Mouse (Mus musculus) bone marrow macrophage, adult 2 months (primary cell): ENCODE results near the gene Med12l. TPM values are rescaled to one million over a fixed set of nuclear protein-coding genes. Genes with fewer than 3 reads are reported as not detected.

Experiments used
- H3K27ac ChIP-seq: 2 replicates; pipeline ENCODE4 v1.5.1; 2012; ENCODE audit warnings: low read depth, low read length; ENCODE audit not compliant: insufficient read depth
- H3K4me1 ChIP-seq: 2 replicates; pipeline ENCODE4 v1.6.1; 2012; ENCODE audit warnings: low read length; ENCODE audit not compliant: control insufficient read depth, insufficient read depth
- H3K4me3 ChIP-seq: 2 replicates; pipeline ENCODE4 v1.5.1; 2012; ENCODE audit warnings: mild to moderate bottlenecking, low read length, moderate library complexity; ENCODE audit not compliant: insufficient read depth
- CTCF ChIP-seq: IDR thresholded peaks from 2 replicates; pipeline ENCODE4 v1.5.1; 2012; ENCODE audit warnings: low read depth, mild to moderate bottlenecking, low read length, moderate library complexity
- POLR2A ChIP-seq: IDR thresholded peaks from 2 replicates; pipeline ENCODE4 v1.6.1; 2012; ENCODE audit warnings: mild to moderate bottlenecking, low read depth, low read length, borderline replicate concordance
- polyA plus RNA-seq: library from polyadenylated mRNA; stranded (reverse); fragments of >200 nt; gene quantifications from 2 replicates; pipeline ENCODE4 v1.2.4, GENCODE M21; 2012; ENCODE audit not compliant: missing spikeins, insufficient read depth, insufficient read length

Med12l gene
- polyA plus RNA-seq, 1 experiment: 0.44 TPM

- Histone ChIP-seq H3K4me3 (no peak overlapping the region), H3K4me1 (peaks cover 18% of the 10 kb centered on the region), H3K27ac (no peak overlapping the region)
- TF ChIP-seq CTCF (no peak), POLR2A (no peak)
Measured at GRCm38 (mm10) chr3:59150624-59151023, 145.0 kb downstream of the Med12l start.

GRCm38 (mm10) chr3:59153424-59153823, 147.8 kb downstream of the Med12l start, which contains the start of gene P2ry14:
TSS of gene P2ry14 (minus strand) at chr3:59153618.
- Histone ChIP-seq H3K4me1 (peaks cover 19% of the 10 kb centered on the region), H3K27ac (peak within 1 kb of the TSS; percentile 80), H3K4me3 (no peak within 1 kb of the TSS)
- TF ChIP-seq POLR2A: no peak

- TF ChIP-seq POLR2A (no peak), CTCF (no peak)
- peaks cover 19% of the 10 kb centered on the region for H3K4me1 ChIP-seq
- no peak overlapping the region for H3K27ac ChIP-seq
- H3K4me3 ChIP-seq: no peak overlapping the region
Measured at GRCm38 (mm10) chr3:59154888-59155287, 149.3 kb downstream of the Med12l start.

GRCm38 (mm10) chr3:59155404-59155803, 149.8 kb downstream of the Med12l start:
- TF ChIP-seq CTCF: no peak
- no peak for TF ChIP-seq POLR2A
- no peak overlapping the region for H3K4me3 ChIP-seq
- H3K27ac ChIP-seq: no peak overlapping the region
- H3K4me1 ChIP-seq: peaks cover 19% of the 10 kb centered on the region

- no peak for TF ChIP-seq CTCF
- TF ChIP-seq POLR2A: no peak
- Histone ChIP-seq H3K27ac (no peak overlapping the region), H3K4me3 (no peak overlapping the region), H3K4me1 (peaks cover 18% of the 10 kb centered on the region)
Measured at GRCm38 (mm10) chr3:59157048-59157447, 151.4 kb downstream of the Med12l start.

- no peak for TF ChIP-seq CTCF
- TF ChIP-seq POLR2A: no peak
- Histone ChIP-seq H3K4me1 (0 out of 2 replicates have a peak, but pooled peaks cover 6% of the 10 kb centered on the region), H3K4me3 (no peak overlapping the region), H3K27ac (no peak overlapping the region)
Measured at GRCm38 (mm10) chr3:59160465-59160864, 154.8 kb downstream of the Med12l start.

GRCm38 (mm10) chr3:59167417-59168054, 161.9 kb downstream of the Med12l start:
- no peak for TF ChIP-seq POLR2A
- TF ChIP-seq CTCF: no peak
- Histone ChIP-seq H3K4me3 (no peak overlapping the region), H3K27ac (no peak overlapping the region), H3K4me1 (peaks cover 4% of the 10 kb centered on the region; the same call in 1 of the 2 replicates)

- Histone ChIP-seq H3K27ac (no peak overlapping the region), H3K4me1 (peaks cover 4% of the 10 kb centered on the region; the same call in 1 of the 2 replicates), H3K4me3 (no peak overlapping the region)
- TF ChIP-seq POLR2A (no peak), CTCF (no peak)
Measured at GRCm38 (mm10) chr3:59168476-59168875, 162.9 kb downstream of the Med12l start.

GRCm38 (mm10) chr3:59169215-59169614, 163.6 kb downstream of the Med12l start:
- H3K4me1 ChIP-seq: peaks cover 4% of the 10 kb centered on the region; the same call in 1 of the 2 replicates
- no peak overlapping the region for H3K27ac ChIP-seq
- TF ChIP-seq CTCF (no peak), POLR2A (no peak)
- H3K4me3 ChIP-seq: no peak overlapping the region

GRCm38 (mm10) chr3:59169921-59170627, 164.4 kb downstream of the Med12l start:
- TF ChIP-seq CTCF (no peak), POLR2A (no peak)
- no peak overlapping the region for H3K27ac ChIP-seq
- H3K4me3 ChIP-seq: no peak overlapping the region
- peaks cover 4% of the 10 kb centered on the region; the same call in 1 of the 2 replicates for H3K4me1 ChIP-seq
